Mouse (Mus musculus) E14TG2a.4 (cell line): ENCODE results near the gene Carmil1.

ENCODE experiments used
- H3K27me3 ChIP-seq: 2 replicates; pipeline ENCODE4 v1.6.1; 2014; ENCODE audit warnings: low read length, control low read depth; ENCODE audit not compliant: insufficient read depth
- H3K36me3 ChIP-seq: 2 replicates; pipeline ENCODE4 v1.6.1; 2014; ENCODE audit warnings: low read length, control low read depth; ENCODE audit not compliant: insufficient read depth
- H3K4me1 ChIP-seq: replicated peaks from 2 replicates; pipeline ENCODE4 v1.6.1; 2014; ENCODE audit warnings: low read depth, low read length, control low read depth
- H3K4me3 ChIP-seq: replicated peaks from 2 replicates; pipeline ENCODE4 v1.5.1; 2014; ENCODE audit warnings: mild to moderate bottlenecking, low read length
- H3K9me3 ChIP-seq: 2 replicates; pipeline ENCODE4 v1.6.1; 2014; ENCODE audit warnings: low read length, control low read depth
- CTCF ChIP-seq: conservative IDR thresholded peaks from 2 replicates; pipeline ENCODE4 v1.5.1; 2014; ENCODE audit warnings: low read length
- NANOG ChIP-seq: IDR thresholded peaks from 2 replicates; pipeline ENCODE4 v1.6.1; 2014; ENCODE audit warnings: borderline replicate concordance, low read length, mixed read lengths
- POU5F1 ChIP-seq: IDR thresholded peaks from 2 replicates; pipeline ENCODE4 v1.6.1; 2014; ENCODE audit warnings: low read length, borderline replicate concordance

Gene Carmil1

GRCm38 (mm10) chr13:24231746-24232483 lies 48.7 kb downstream of the Carmil1 start:
- peaks cover 4% of the 10 kb centered on the region; the same call in 1 of the 2 replicates for H3K36me3 ChIP-seq
- no peaks in the 10 kb centered on the region for H3K27me3 ChIP-seq
- peaks cover 60% of the 10 kb centered on the region for H3K9me3 ChIP-seq
- TF ChIP-seq CTCF (no peak), NANOG (no peak), POU5F1 (no peak)
- H3K4me3 ChIP-seq = no peak overlapping the region
- no peaks in the 10 kb centered on the region for H3K4me1 ChIP-seq

GRCm38 (mm10) chr13:24231146-24231545 lies 49.4 kb downstream of the Carmil1 start:
- peaks cover 65% of the 10 kb centered on the region for H3K9me3 ChIP-seq
- H3K4me1 ChIP-seq = no peaks in the 10 kb centered on the region
- H3K36me3 ChIP-seq = peaks cover 6% of the 10 kb centered on the region
- no peaks in the 10 kb centered on the region for H3K27me3 ChIP-seq
- no peak overlapping the region for H3K4me3 ChIP-seq
- TF ChIP-seq POU5F1 = no peak
- TF ChIP-seq NANOG = no peak
- no peak for TF ChIP-seq CTCF

GRCm38 (mm10) chr13:24230541-24231095 lies 50.0 kb downstream of the Carmil1 start:
- H3K36me3 ChIP-seq = peaks cover 10% of the 10 kb centered on the region
- 0 out of 2 replicates have a peak overlapping the region, but pooled peaks have one; percentile 23 for H3K4me3 ChIP-seq
- TF ChIP-seq CTCF (no peak), NANOG (no peak), POU5F1 (no peak)
- peaks cover 70% of the 10 kb centered on the region for H3K9me3 ChIP-seq
- no peaks in the 10 kb centered on the region for H3K27me3 ChIP-seq
- no peaks in the 10 kb centered on the region for H3K4me1 ChIP-seq

- peaks cover 11% of the 10 kb centered on the region; the same call in 1 of the 2 replicates for H3K36me3 ChIP-seq
- peaks cover 43% of the 10 kb centered on the region for H3K9me3 ChIP-seq
- no peak overlapping the region for H3K4me3 ChIP-seq
- no peak for TF ChIP-seq NANOG
- TF ChIP-seq POU5F1 = no peak
- TF ChIP-seq CTCF = no peak
- no peaks in the 10 kb centered on the region for H3K27me3 ChIP-seq
- no peaks in the 10 kb centered on the region for H3K4me1 ChIP-seq
Measured at GRCm38 (mm10) chr13:24223425-24224201, 57.0 kb downstream of the Carmil1 start.

GRCm38 (mm10) chr13:24220441-24220970 lies 60.1 kb downstream of the Carmil1 start:
- no peak for TF ChIP-seq NANOG
- TF ChIP-seq POU5F1 = no peak
- TF ChIP-seq CTCF = no peak
- no peaks in the 10 kb centered on the region for H3K4me1 ChIP-seq

GRCm38 (mm10) chr13:24211229-24211628 lies 69.4 kb downstream of the Carmil1 start:
- Histone ChIP-seq H3K36me3 (no peaks in the 10 kb centered on the region), H3K27me3 (no peaks in the 10 kb centered on the region), H3K4me1 (no peaks in the 10 kb centered on the region), H3K4me3 (no peak overlapping the region), H3K9me3 (no peaks in the 10 kb centered on the region)
- TF ChIP-seq POU5F1 (no peak), NANOG (no peak), CTCF (no peak)

More at GRCm38 (mm10) chr13:24220441-24220970, 60.1 kb downstream of the Carmil1 start:
- Histone ChIP-seq H3K4me3 (no peak overlapping the region), H3K27me3 (no peaks in the 10 kb centered on the region), H3K36me3 (peaks cover 4% of the 10 kb centered on the region; the same call in 1 of the 2 replicates), H3K9me3 (peaks cover 27% of the 10 kb centered on the region)

GRCm38 (mm10) chr13:24206097-24206496 lies 74.5 kb downstream of the Carmil1 start:
- no peak overlapping the region for H3K4me3 ChIP-seq
- no peaks in the 10 kb centered on the region for H3K36me3 ChIP-seq
- TF ChIP-seq POU5F1 (no peak), CTCF (no peak), NANOG (no peak)
- no peaks in the 10 kb centered on the region for H3K9me3 ChIP-seq
- no peaks in the 10 kb centered on the region for H3K4me1 ChIP-seq
- H3K27me3 ChIP-seq = no peaks in the 10 kb centered on the region

- no peak overlapping the region for H3K4me3 ChIP-seq
- TF ChIP-seq NANOG (no peak), CTCF (no peak), POU5F1 (no peak)
- no peaks in the 10 kb centered on the region for H3K36me3 ChIP-seq
- no peaks in the 10 kb centered on the region for H3K4me1 ChIP-seq
- H3K9me3 ChIP-seq = no peaks in the 10 kb centered on the region
- no peaks in the 10 kb centered on the region for H3K27me3 ChIP-seq
Measured at GRCm38 (mm10) chr13:24202314-24202713, 78.3 kb downstream of the Carmil1 start.
